Mouse (Mus musculus) left cerebral cortex, postnatal 36 days (tissue): Measurements from ENCODE around the gene Lmf1. TPM values are rescaled to one million over a fixed set of nuclear protein-coding genes. Genes with fewer than 3 reads are reported as not detected.

ENCODE experiments used
- DNase-seq, 2 experiments: peaks; one replicate each; pipeline ENCODE4 v3.0.0; 2021 to 2022; ENCODE audit warnings: low spot score in 2 of 2, mixed read lengths in 1 of 2
- intact Hi-C: fragments of 180-260 bp; cut with DNase I; formaldehyde crosslinking; loops from one replicate; pipeline ENCODE4 v1.15.1; 2025
- total RNA-seq, 2 experiments: library from RNA; stranded (reverse); gene quantifications; 2 replicates each; pipeline ENCODE4 v1.2.3; 2021

Lmf1 gene
- total RNA-seq, 2 experiments from 2014 or later = 22.1 to 26.7 TPM

GRCm38 (mm10) chr17:25567261-25567660 is 11.6 kb upstream of the Lmf1 start:
- intact Hi-C loops = loop anchor here (5.0 kb wide), 2 partner anchors 60 to 65 kb away; no protein-coding TSS in a partner anchor
- peak in 1 of 2 experiments; percentile 40 for DNase-seq

DNA sequence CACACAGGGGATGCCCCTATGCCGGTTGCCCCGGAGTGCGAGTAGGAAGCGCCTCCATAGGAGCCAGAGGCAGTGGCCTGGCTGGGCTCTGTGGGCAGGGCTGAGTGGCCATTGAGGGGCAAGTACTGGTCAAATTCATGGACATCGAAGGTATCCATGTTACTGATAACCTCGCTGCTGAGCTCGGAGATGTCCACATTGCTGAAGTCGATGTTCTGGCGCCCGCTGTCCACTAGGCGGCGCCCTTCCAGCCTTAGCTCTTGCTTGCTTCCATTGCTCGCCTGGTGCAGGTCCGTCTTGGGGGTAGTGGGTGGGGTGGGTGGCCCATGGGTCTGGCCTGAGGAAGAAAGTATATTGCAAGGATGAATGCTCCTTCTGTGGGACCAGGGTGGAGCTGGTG is 11.1 kb upstream of the Lmf1 start:
- intact Hi-C loops = loop anchor here (2.0 to 5.0 kb wide), 3 partner anchors 60 to 129 kb away; no protein-coding TSS in a partner anchor
- peak; percentile 82 to 85 for DNase-seq

DNA sequence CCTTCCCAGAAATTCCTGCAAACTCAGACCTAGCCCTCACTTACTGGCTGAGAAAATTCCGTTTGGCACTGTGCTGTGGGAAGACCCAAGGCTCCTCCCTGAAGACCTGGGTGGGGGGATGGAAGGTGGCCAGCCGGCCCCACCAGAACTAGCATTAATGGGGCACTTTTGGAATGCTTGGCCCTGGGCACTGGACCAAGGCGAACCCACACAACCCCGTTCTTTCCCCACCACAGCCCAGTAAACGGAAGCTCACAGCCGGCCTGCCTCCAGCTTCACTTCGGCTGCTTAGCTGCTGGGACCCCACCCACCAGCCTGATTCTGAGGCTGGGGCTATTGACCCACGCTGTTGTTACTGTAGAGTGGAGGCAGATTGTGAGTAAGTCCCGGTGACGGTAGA is 10.7 kb upstream of the Lmf1 start:
- intact Hi-C loops = loop anchor here (2.0 to 5.0 kb wide), 3 partner anchors 61 to 129 kb away; no protein-coding TSS in a partner anchor
- DNase-seq = peak; percentile 41 to 64

DNA sequence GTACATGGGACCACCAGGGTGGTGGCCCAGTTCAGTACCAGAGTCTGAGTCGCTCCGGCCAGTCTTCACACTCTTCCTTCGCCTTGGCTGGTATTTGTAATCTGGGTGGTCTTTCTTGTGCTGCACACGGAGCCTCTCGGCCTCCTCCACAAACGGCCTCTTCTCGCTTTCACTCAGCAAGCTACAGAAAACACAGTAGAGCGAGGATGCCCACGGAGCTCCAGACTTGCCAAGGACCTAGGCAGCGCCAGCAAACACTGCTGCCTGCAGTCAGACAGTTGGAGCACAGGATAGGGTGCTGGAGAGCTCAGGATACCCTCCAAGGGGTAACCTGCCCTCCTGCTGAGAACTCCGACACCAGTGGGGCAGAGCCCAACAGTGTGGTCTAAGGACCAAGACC is 10.0 kb upstream of the Lmf1 start:
- DNase-seq = peak; percentile 46 to 57
- intact Hi-C loops = loop anchor here (2.0 to 5.0 kb wide), 3 partner anchors 62 to 128 kb away; no protein-coding TSS in a partner anchor

GRCm38 (mm10) chr17:25569833-25570647 is 8.8 kb upstream of the Lmf1 start:
- intact Hi-C loops = loop anchor here (2.0 to 10.0 kb wide), 4 partner anchors 62 to 235 kb away; partner anchors contain the start of gene Fbxl16

GRCm38 (mm10) chr17:25570648-25571452 is 8.0 kb upstream of the Lmf1 start, which contains the start of gene Sox8:
Gene Sox8, minus strand, starts transcription at chr17:25570686.
- DNase-seq = peak; percentile 92 to 93
- intact Hi-C loops = loop anchor here (10.0 kb wide), 1 partner anchor 234 kb away; the partner anchor contains the start of gene Fbxl16

More at GRCm38 (mm10) chr17:25569833-25570647, 8.8 kb upstream of the Lmf1 start:
- DNase-seq = peak; percentile 35 to 51

- no peak for DNase-seq
- intact Hi-C loops = loop anchor here (10.0 kb wide), 1 partner anchor 233 kb away; the partner anchor contains the start of gene Fbxl16
Measured at GRCm38 (mm10) chr17:25571453-25571820, 7.4 kb upstream of the Lmf1 start.

DNA sequence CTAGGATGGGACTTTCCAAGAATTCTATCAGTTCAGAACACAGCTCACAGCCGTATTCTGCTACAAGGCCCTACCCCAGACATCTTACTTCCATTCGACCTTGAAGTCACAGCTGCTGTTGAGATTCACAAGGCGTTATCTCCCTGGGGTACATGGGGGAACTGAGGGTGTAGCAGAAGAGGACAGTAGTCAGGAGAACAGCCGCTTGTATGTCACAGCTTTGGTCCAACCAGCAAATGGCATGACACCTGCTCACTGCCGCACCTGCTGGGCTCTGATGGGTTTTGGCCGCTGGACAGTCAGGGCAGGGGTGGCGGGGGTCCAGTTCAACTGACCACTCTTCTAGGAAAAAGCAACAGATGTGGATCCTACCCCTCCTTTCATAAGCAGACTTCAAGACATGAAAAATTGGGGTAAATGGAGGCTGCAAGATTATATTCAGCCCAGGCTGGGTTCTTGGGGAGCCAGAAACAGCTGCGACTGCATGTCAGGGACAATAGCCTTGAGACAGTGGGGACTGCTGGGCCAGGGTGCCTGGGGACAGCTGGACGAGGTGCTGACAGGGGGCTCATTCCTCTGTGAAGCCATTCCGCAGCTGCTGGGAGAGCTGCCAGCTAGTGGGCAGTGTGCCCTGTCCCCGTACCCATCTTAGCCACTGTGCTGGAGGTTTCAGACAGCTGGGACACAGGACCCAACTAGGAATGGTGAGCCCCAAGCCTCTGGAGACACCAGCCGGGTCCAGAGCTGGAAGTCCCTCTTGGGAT is 3.5 kb upstream of the Lmf1 start:
- DNase-seq = no peak
- intact Hi-C loops = loop anchor here (10.0 kb wide), 1 partner anchor 229 kb away; the partner anchor contains the start of gene Fbxl16

DNA sequence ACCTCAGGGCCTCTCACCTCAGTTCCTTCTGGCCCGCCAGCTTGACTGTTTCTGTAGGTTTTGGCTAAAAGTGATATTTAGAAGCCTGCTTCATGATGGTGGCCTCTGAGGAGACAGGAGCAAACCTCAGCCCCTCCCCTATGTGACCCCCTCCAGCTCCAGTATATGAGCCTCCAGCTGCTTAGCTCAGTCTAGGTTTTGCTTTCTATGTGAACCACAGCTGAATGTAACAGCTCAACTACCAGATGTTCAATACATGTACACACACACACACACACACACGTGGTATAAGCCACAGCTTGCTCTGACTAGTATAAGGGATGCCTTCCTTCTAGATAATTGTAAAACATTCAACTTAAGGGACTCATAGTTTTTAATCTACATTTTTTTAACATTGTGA is 2.9 kb upstream of the Lmf1 start:
- DNase-seq = no peak
- intact Hi-C loops = loop anchor here (10.0 kb wide), 1 partner anchor 229 kb away; the partner anchor contains the start of gene Fbxl16

DNA sequence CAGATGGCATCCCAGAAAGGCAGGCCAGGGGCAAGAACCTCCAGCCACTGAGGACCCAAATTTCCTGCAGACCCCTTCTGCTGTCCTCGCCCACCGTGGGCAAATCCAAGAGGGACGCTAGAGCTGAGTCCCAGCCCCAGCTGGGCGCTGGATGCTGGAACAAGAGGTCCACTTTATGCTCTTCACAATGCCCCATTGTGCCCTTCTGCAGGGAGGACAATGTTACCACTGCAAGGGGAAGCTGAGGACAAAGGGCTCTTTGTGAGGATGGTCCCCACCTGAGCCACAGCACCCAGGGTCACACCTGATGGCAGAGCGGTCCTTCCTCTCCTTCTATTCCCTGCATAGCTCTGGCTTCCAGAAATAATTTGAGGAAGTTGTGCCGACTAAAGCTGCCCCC is 1.6 kb upstream of the Lmf1 start:
- DNase-seq = no peak
- intact Hi-C loops = loop anchor here (10.0 kb wide), 1 partner anchor 228 kb away; the partner anchor contains the start of gene Fbxl16

DNA sequence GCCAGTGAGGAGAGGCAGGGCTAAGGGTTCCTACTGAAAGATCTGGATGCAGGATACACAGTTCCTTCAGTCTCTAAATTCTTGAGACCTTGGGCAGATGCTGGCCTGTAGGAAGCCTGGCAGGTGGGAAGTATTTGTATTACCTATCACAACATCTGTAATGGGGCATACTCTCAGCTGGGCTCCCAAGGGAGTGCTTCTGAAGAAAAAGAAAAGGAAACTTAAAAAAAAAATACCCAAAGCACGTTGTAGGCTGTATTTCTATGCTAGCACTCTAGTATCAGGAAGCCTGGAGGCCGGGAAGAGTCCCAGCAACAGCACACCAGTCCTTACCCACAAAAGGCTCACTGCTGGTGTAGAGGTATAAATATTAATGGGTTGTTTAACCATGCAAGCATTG is 1.2 kb upstream of the Lmf1 start:
- intact Hi-C loops = loop anchor here (10.0 kb wide), 1 partner anchor 227 kb away; the partner anchor contains the start of gene Fbxl16
- no peak for DNase-seq

GRCm38 (mm10) chr17:25579332-25580047 is 605 bp downstream of the Lmf1 start:
- intact Hi-C loops = loop anchor here (10.0 kb wide), 1 partner anchor 225 kb away; the partner anchor contains the start of gene Fbxl16
- DNase-seq = no peak

GRCm38 (mm10) chr17:25582076-25582475 is 3.2 kb downstream of the Lmf1 start:
- no peak for DNase-seq
- intact Hi-C loops = no loop called here

GRCm38 (mm10) chr17:25583099-25583498 is 4.2 kb downstream of the Lmf1 start:
- intact Hi-C loops = no loop called here

GRCm38 (mm10) chr17:25583858-25584257 is 5.0 kb downstream of the Lmf1 start:
- DNase-seq = no peak
- intact Hi-C loops = no loop called here

More at GRCm38 (mm10) chr17:25583099-25583498, 4.2 kb downstream of the Lmf1 start:
- DNase-seq = no peak

DNA sequence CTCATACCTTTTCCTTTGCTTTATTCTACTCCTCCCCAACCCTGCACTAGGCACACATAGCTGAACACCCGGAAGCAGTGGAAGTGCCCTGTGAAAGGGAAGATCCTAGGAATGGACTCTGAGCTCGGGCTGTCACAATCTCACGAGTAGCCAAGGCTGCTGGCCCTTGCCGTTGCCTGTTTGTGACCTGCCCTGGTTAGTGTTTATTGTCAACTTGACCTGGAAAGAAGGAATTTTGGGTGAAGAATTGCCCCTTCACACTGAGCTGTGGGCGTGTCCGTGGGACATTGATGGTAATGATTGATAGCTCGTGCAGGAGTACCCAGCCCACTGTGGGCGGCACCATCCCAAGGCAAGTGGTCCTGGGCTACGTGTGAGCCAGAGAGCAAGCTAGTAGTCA is 5.8 kb downstream of the Lmf1 start:
- intact Hi-C loops = no loop called here
- no peak for DNase-seq

DNA sequence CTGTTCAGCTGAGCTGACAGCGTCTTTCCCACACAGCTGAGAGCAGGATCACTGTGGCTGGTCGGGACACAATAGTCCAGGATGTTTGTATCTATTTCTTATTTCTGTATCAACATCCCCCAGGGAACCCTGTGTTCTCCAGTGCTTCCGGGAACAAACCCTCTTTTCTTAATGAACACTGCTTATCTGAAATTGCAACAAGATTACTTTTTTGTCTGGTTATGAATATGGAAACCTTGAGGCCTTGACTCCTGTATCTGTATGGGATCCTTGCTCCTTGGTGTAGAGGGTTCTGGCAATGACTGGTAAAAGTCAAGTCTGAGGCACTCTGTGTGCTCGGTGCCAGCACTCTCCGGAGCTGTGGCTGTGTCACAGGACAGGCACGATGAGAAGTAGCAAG is 11.2 kb downstream of the Lmf1 start:
- intact Hi-C loops = no loop called here
- no peak for DNase-seq

DNA sequence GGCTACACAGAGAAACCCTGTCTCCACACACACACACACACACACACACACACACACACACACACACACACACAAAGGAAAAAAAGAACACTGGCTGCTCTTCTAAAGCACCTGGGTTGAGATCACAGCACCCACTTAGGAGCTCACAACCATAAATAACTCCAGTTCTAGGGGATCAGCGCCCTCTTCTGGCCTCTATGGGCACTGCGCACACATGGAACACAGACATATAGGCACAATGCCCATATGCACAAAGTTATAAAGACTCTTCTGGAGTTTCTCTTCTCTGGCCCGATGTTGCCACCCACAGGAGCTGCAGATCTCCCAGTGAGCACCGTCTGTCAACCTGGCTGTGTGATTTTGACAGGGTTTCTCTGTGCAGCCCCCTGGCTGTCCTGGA is 12.1 kb downstream of the Lmf1 start:
- no peak for DNase-seq
- intact Hi-C loops = no loop called here
